8 mouse cellular contexts compared by ENCODE assay signal in genomic region chr8:39297548-39298306, GRCm38 (mm10).
DNase-seq lines count a peak whose midpoint lies in the region; ATAC-seq and TF ChIP-seq lines count a peak whose summit lies in the region.

No protein-coding gene starts in this region.

- 11% methylated on average over 12 of the region's 12 CpGs for WGBS in lung, embryonic 14.5 days
- WGBS in lung, adult 2 months: 13% methylated on average over 12 of the region's 12 CpGs
- 8% methylated on average over 12 of the region's 12 CpGs for WGBS in heart, embryonic 16.5 days
- 23% methylated on average over 12 of the region's 12 CpGs for WGBS in limb, embryonic 10.5 days
- 17% methylated on average over 12 of the region's 12 CpGs for WGBS in midbrain, postnatal 0 days

- no peak overlapping the region for H3K9ac ChIP-seq in lung, embryonic 14.5 days
- no peak overlapping the region for H3K9ac ChIP-seq in heart, embryonic 16.5 days (ENCODE audit: low read length)
- H3K9ac ChIP-seq in midbrain, postnatal 0 days (replicated peaks; ENCODE audit: low read length, poor library complexity, severe bottlenecking): no peak overlapping the region

- H3K9me3 ChIP-seq in lung, embryonic 14.5 days (ENCODE audit: low read depth, low read length): no peaks in the 10 kb centered on the region
- no peaks in the 10 kb centered on the region for H3K9me3 ChIP-seq in heart, embryonic 16.5 days (replicated peaks; ENCODE audit: control insufficient read depth, low read length)
- no peaks in the 10 kb centered on the region for H3K9me3 ChIP-seq in limb, embryonic 10.5 days (replicated peaks)
- no peaks in the 10 kb centered on the region for H3K9me3 ChIP-seq in midbrain, postnatal 0 days (ENCODE audit: low read length)

- no peak for TF ChIP-seq POLR2A in lung, adult 2 months (IDR thresholded peaks at IDR 0.05; ENCODE audit: borderline replicate concordance, extremely low read depth, low read depth, low read length)

- peak; percentile 32 for DNase-seq in lung, embryonic 14.5 days
- no peak for DNase-seq in lung, adult 2 months
- DNase-seq in limb, embryonic 10.5 days (ENCODE audit: low spot score): no peak
- no peak for DNase-seq in midbrain, postnatal 0 days (ENCODE audit: low spot score)
- no peak for DNase-seq in urinary bladder, postnatal 10 days (ENCODE audit: low spot score)
- no peak for DNase-seq in layer of hippocampus, adult 9-11 months
- DNase-seq in left cerebral cortex, postnatal 36 days (ENCODE audit: low spot score in 2 of 2): no peak

- H3K27me3 ChIP-seq in lung, embryonic 14.5 days (ENCODE audit: insufficient read depth, low read length): no peaks in the 10 kb centered on the region
- H3K27me3 ChIP-seq in heart, embryonic 16.5 days (ENCODE audit: control insufficient read depth, insufficient read depth, low read length): no peaks in the 10 kb centered on the region
- no peaks in the 10 kb centered on the region for H3K27me3 ChIP-seq in limb, embryonic 10.5 days (ENCODE audit: low read depth, poor library complexity, severe bottlenecking)
- no peaks in the 10 kb centered on the region for H3K27me3 ChIP-seq in midbrain, postnatal 0 days (ENCODE audit: insufficient read depth, low read length)

- H3K4me3 ChIP-seq in lung, embryonic 14.5 days (ENCODE audit: low read depth, low read length): 0 out of 2 replicates have a peak overlapping the region, but pooled peaks have one; percentile 8
- H3K4me3 ChIP-seq in lung, adult 2 months (replicated peaks; ENCODE audit: extremely low read depth, low read depth, low read length): no peak overlapping the region
- H3K4me3 ChIP-seq in heart, embryonic 16.5 days (ENCODE audit: low read length): peak overlapping the region; percentile 7
- peak overlapping the region; percentile 25 for H3K4me3 ChIP-seq in limb, embryonic 10.5 days
- no peak overlapping the region for H3K4me3 ChIP-seq in midbrain, postnatal 0 days (ENCODE audit: low read depth, low read length)

- H3K4me1 ChIP-seq in lung, embryonic 14.5 days (ENCODE audit: insufficient read depth): peaks cover 7% of the 10 kb centered on the region; the same call in 1 of the 2 replicates
- no peaks in the 10 kb centered on the region; the same call in 1 of the 2 replicates for H3K4me1 ChIP-seq in lung, adult 2 months (ENCODE audit: control insufficient read depth, insufficient read depth, low read length)
- no peaks in the 10 kb centered on the region; the same call in 1 of the 2 replicates for H3K4me1 ChIP-seq in heart, embryonic 16.5 days (ENCODE audit: control insufficient read depth, insufficient read depth, low read length)
- H3K4me1 ChIP-seq in limb, embryonic 10.5 days: peaks cover 12% of the 10 kb centered on the region; the same call in 1 of the 2 replicates
- H3K4me1 ChIP-seq in midbrain, postnatal 0 days (ENCODE audit: insufficient read depth, low read length): no peaks in the 10 kb centered on the region

- H3K36me3 ChIP-seq in lung, embryonic 14.5 days (ENCODE audit: insufficient read depth): no peaks in the 10 kb centered on the region
- no peaks in the 10 kb centered on the region for H3K36me3 ChIP-seq in heart, embryonic 16.5 days (ENCODE audit: control insufficient read depth, insufficient read depth)
- no peaks in the 10 kb centered on the region for H3K36me3 ChIP-seq in limb, embryonic 10.5 days
- no peaks in the 10 kb centered on the region for H3K36me3 ChIP-seq in midbrain, postnatal 0 days (ENCODE audit: insufficient read depth, low read length)

- ATAC-seq in lung, embryonic 14.5 days (ENCODE audit: insufficient read depth): peak; percentile 71; the same call in 1 of the 2 replicates
- ATAC-seq in heart, embryonic 16.5 days (replicated peaks; ENCODE audit: extremely low read depth, insufficient read depth, low FRiP score): peak; percentile 72
- no peak for ATAC-seq in midbrain, postnatal 0 days (ENCODE audit: low FRiP score)

- no peak for TF ChIP-seq CTCF in lung, embryonic 14.5 days (IDR thresholded peaks at IDR 0.05; ENCODE audit: low read depth)
- TF ChIP-seq CTCF in lung, adult 2 months (IDR thresholded peaks at IDR 0.05; ENCODE audit: insufficient read depth, low read length): no peak
- no peak for TF ChIP-seq CTCF in midbrain, postnatal 0 days (IDR thresholded peaks at IDR 0.05)

- no peak overlapping the region; the same call in 1 of the 2 replicates for H3K27ac ChIP-seq in lung, embryonic 14.5 days (ENCODE audit: low read depth)
- no peak overlapping the region for H3K27ac ChIP-seq in heart, embryonic 16.5 days (ENCODE audit: low read length)
- H3K27ac ChIP-seq in limb, embryonic 10.5 days: no peak overlapping the region
- H3K27ac ChIP-seq in midbrain, postnatal 0 days (ENCODE audit: low read depth, low read length): no peak overlapping the region

- H3K4me2 ChIP-seq in lung, embryonic 14.5 days: peak overlapping the region; percentile 50
- H3K4me2 ChIP-seq in heart, embryonic 16.5 days (ENCODE audit: low read depth, low read length): peak overlapping the region; percentile 55
- H3K4me2 ChIP-seq in midbrain, postnatal 0 days (ENCODE audit: low read depth, low read length, poor library complexity, severe bottlenecking): peak overlapping the region; percentile 15; the same call in 1 of the 2 replicates

- intact Hi-C loops in left cerebral cortex, postnatal 36 days (cut with DNase I): no loop called here

Comparison
In these comparisons a context has a peak if more than half of its experiments do, and no peak if none do; other contexts are left out.
1. H3K4me3 ChIP-seq: peak in lung, embryonic 14.5 days (single experiment), heart, embryonic 16.5 days (single experiment) and limb, embryonic 10.5 days (single experiment); none in lung, adult 2 months (single experiment) and midbrain, postnatal 0 days (single experiment).
2. Peak in every context shown above with its lines, with median percentiles within 50 percentile points of each other: H3K4me2 ChIP-seq.